Mouse (Mus musculus) layer of hippocampus, adult 2 months (tissue): Measurements from ENCODE around the gene Krt42. TPM values are rescaled to one million over a fixed set of nuclear protein-coding genes. Genes with fewer than 3 reads are reported as not detected.

Source experiments
- DNase-seq, 2 experiments: peaks; one replicate each; pipeline ENCODE4 v3.0.0; 2022; ENCODE audit warnings: low spot score in 2 of 2
- H3K27ac ChIP-seq: fragments of 200-600 bp; 2 replicates; pipeline ENCODE4 v1.8.1; 2022
- H3K4me3 ChIP-seq: fragments of 200-600 bp; 2 replicates; pipeline ENCODE4 v1.8.1; 2022; ENCODE audit warnings: mild to moderate bottlenecking
- CTCF ChIP-seq: fragments of 200-600 bp; conservative IDR thresholded peaks from 2 replicates; pipeline ENCODE4 v1.8.1; 2022; ENCODE audit warnings: antibody characterized with exemption, mild to moderate bottlenecking, moderate library complexity
- total RNA-seq, 2 experiments: library from RNA; stranded (reverse); gene quantifications; 2 replicates each; pipeline ENCODE4 v1.2.3; 2021

The Krt42 gene
- total RNA-seq, 2 experiments from 2014 or later, result not detected

- Histone ChIP-seq H3K27ac (no peak overlapping the region), H3K4me3 (no peak overlapping the region)
- TF ChIP-seq CTCF, result peak; percentile 100
- peak; percentile 64 to 90 for DNase-seq
Observed at GRCm38 (mm10) chr11:100295308-100295707, 25.6 kb upstream of the Krt42 start.

GRCm38 (mm10) chr11:100292884-100293283 lies 23.2 kb upstream of the Krt42 start:
- Histone ChIP-seq H3K4me3 (no peak overlapping the region), H3K27ac (no peak overlapping the region)
- DNase-seq, result no peak
- no peak for TF ChIP-seq CTCF

- H3K27ac ChIP-seq, result no peak overlapping the region
- no peak for TF ChIP-seq CTCF
- no peak overlapping the region for H3K4me3 ChIP-seq
- DNase-seq, result no peak
Observed at GRCm38 (mm10) chr11:100290235-100290634, 20.6 kb upstream of the Krt42 start.

- no peak for TF ChIP-seq CTCF
- no peak for DNase-seq
- Histone ChIP-seq H3K4me3 (no peak overlapping the region), H3K27ac (no peak overlapping the region)
Observed at GRCm38 (mm10) chr11:100288942-100289341, 19.3 kb upstream of the Krt42 start.

- Histone ChIP-seq H3K27ac (no peak overlapping the region), H3K4me3 (no peak overlapping the region)
- no peak for TF ChIP-seq CTCF
- DNase-seq, result no peak
Observed at GRCm38 (mm10) chr11:100287024-100287423, 17.4 kb upstream of the Krt42 start.

GRCm38 (mm10) chr11:100284988-100285387 lies 15.3 kb upstream of the Krt42 start:
- DNase-seq, result no peak
- Histone ChIP-seq H3K27ac (no peak overlapping the region), H3K4me3 (no peak overlapping the region)
- no peak for TF ChIP-seq CTCF

- no peak overlapping the region for H3K27ac ChIP-seq
- no peak overlapping the region for H3K4me3 ChIP-seq
- peak; percentile 35 to 67 for DNase-seq
- peak; percentile 82 for TF ChIP-seq CTCF
Observed at GRCm38 (mm10) chr11:100282549-100282948, 12.9 kb upstream of the Krt42 start.

- peak; percentile 75 for TF ChIP-seq CTCF
- Histone ChIP-seq H3K4me3 (no peak overlapping the region), H3K27ac (no peak overlapping the region)
- peak; percentile 71 to 91 for DNase-seq
Observed at GRCm38 (mm10) chr11:100281596-100282544, 12.2 kb upstream of the Krt42 start.

- no peak for TF ChIP-seq CTCF
- Histone ChIP-seq H3K4me3 (no peak overlapping the region), H3K27ac (no peak overlapping the region)
- no peak for DNase-seq
Observed at GRCm38 (mm10) chr11:100278759-100279158, 9.1 kb upstream of the Krt42 start.

GRCm38 (mm10) chr11:100277726-100278480 lies 8.2 kb upstream of the Krt42 start:
- TF ChIP-seq CTCF, result no peak
- DNase-seq, result no peak
- H3K27ac ChIP-seq, result no peak overlapping the region
- H3K4me3 ChIP-seq, result no peak overlapping the region

- Histone ChIP-seq H3K27ac (no peak overlapping the region), H3K4me3 (no peak overlapping the region)
- no peak for TF ChIP-seq CTCF
- DNase-seq, result no peak
Observed at GRCm38 (mm10) chr11:100275466-100275865, 5.8 kb upstream of the Krt42 start.

GRCm38 (mm10) chr11:100274719-100275118 lies 5.0 kb upstream of the Krt42 start:
- no peak for DNase-seq
- Histone ChIP-seq H3K27ac (no peak overlapping the region), H3K4me3 (no peak overlapping the region)
- no peak for TF ChIP-seq CTCF

GRCm38 (mm10) chr11:100271878-100272277 lies 2.2 kb upstream of the Krt42 start:
- TF ChIP-seq CTCF, result no peak
- H3K4me3 ChIP-seq, result no peak overlapping the region
- DNase-seq, result no peak
- no peak overlapping the region for H3K27ac ChIP-seq
